Mouse (Mus musculus) olfactory bulb, adult 2 months (tissue): ENCODE measurements around the gene Dppa5a.
"Not testable (repeated sequence)": the region's sequence is repeated elsewhere in the genome, so short reads cannot be mapped to it uniquely, and the experiment has no call there.

Experiments
- CTCF ChIP-seq: fragments of 200-500 bp; IDR thresholded peaks from 2 replicates; pipeline ENCODE4 v1.5.1; 2012; ENCODE audit warnings: low read depth, mild to moderate bottlenecking, low read length, moderate library complexity; ENCODE audit not compliant: insufficient read depth
- POLR2A ChIP-seq: fragments of 200-500 bp; IDR thresholded peaks from 2 replicates; pipeline ENCODE4 v1.6.1; 2012; ENCODE audit warnings: mild to moderate bottlenecking, low read depth, low read length, moderate library complexity; ENCODE audit not compliant: insufficient read depth

DNA sequence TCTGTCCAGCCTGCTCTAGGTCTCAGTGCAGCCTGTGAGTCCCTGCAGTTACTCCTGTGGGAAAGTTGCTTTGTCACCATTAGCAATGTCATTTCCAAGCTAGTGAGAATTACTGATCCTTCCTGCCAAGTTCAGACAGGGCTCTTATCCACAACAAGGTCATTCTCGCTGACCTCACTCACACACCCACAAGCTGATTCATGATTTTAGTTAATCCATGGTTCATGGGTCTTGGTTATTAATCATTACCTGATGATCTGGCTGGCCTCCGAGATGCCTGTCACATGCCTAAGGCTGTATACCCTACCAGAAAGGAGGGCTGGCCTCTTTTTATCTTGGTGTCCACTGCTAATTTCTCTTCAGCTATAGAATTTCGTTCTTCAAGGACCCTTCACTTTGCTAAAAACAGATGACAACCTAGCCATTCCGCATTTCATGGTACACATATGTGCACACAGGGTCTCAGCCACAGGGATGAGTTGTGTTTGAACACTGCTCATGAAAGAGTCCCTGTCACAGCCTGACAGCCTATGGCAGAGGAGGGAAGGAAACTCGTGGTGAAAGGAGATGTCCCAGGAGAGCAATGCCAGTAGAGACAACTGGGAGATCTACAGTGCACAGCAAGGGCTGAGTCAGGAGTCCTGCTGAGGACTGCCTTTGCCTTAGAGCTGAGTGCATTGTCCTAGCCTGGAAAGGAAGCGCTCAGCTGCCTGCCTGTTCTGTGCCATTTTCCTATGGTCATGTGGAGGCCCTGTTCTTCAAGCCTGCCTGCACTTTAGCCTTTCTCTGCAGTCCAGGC lies 19.6 kb downstream of the Dppa5a start:
- TF ChIP-seq CTCF, POLR2A: not testable (repeated sequence)
